Mouse (Mus musculus) cortical plate, adult 2 months (tissue): ENCODE measurements around the gene Rdh1.

Experiments used
- CTCF ChIP-seq: fragments of 200-500 bp; IDR thresholded peaks from 2 replicates; pipeline ENCODE4 v1.5.1; 2011; ENCODE audit warnings: mild to moderate bottlenecking, control low read depth, low read length; ENCODE audit not compliant: insufficient read depth; ENCODE audit errors: extremely low read depth
- POLR2A ChIP-seq: fragments of 200-500 bp; IDR thresholded peaks from 2 replicates; pipeline ENCODE4 v1.6.1; 2011; ENCODE audit warnings: mild to moderate bottlenecking, low read length, control low read depth; ENCODE audit not compliant: insufficient read depth; ENCODE audit errors: extremely low read depth

DNA sequence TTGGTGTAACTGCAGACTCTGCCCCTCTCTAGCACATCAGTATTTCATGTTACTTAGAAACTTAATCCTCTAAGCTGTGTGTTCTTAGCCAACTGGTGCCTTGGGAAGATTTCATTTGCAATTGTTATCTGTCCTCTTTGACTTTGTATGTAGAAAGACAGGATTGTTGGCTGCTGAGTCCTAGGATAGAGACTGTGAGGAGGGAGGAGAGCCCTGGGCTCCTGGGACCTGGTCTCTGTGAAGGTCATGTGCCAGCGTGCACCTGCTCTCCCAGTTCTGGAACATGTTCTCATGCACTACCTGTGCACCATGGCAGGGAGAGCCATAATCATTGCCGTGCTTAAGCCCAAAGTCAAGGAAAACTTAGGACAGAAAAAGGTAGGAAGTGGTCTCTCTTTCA lies 42.1 kb downstream of the Rdh1 start:
- TF ChIP-seq CTCF: no peak
- TF ChIP-seq POLR2A: no peak
